Mouse (Mus musculus) small intestine, adult 2 months (tissue): ENCODE results near the gene Cga. TPM values are rescaled to one million over a fixed set of nuclear protein-coding genes. Genes with fewer than 3 reads are reported as not detected.

Experiments
- H3K27ac ChIP-seq: fragments of 200-500 bp; 2 replicates; pipeline ENCODE4 v1.5.1; 2012; ENCODE audit warnings: low read depth, low read length, control low read depth, inconsistent platforms; ENCODE audit not compliant: insufficient read depth
- H3K27me3 ChIP-seq: fragments of 200-500 bp; 2 replicates; pipeline ENCODE4 v1.6.1; 2012; ENCODE audit warnings: mild to moderate bottlenecking, moderate library complexity, low read length, inconsistent platforms; ENCODE audit not compliant: control insufficient read depth, insufficient read depth
- H3K36me3 ChIP-seq: fragments of 200-500 bp; 2 replicates; pipeline ENCODE4 v1.6.1; 2012; ENCODE audit warnings: mild to moderate bottlenecking, low read length, control low read depth, inconsistent platforms; ENCODE audit not compliant: control insufficient read depth, insufficient read depth
- H3K4me1 ChIP-seq: fragments of 200-500 bp; 2 replicates; pipeline ENCODE4 v1.6.1; 2012; ENCODE audit warnings: low read length, inconsistent platforms, mixed read lengths; ENCODE audit not compliant: control insufficient read depth, insufficient read depth, insufficient read length
- H3K4me3 ChIP-seq: fragments of 200-500 bp; 2 replicates; pipeline ENCODE4 v1.5.1; 2012; ENCODE audit warnings: low read depth, mild to moderate bottlenecking, control low read depth, inconsistent platforms, low read length, moderate library complexity
- CTCF ChIP-seq: fragments of 200-500 bp; IDR thresholded peaks from 2 replicates; pipeline ENCODE4 v1.5.1; 2012; ENCODE audit warnings: low read depth, mild to moderate bottlenecking, control low read depth, inconsistent platforms, low read length, moderate library complexity, mixed read lengths; ENCODE audit not compliant: insufficient replicate concordance, insufficient read length; ENCODE audit errors: extremely low read depth
- POLR2A ChIP-seq: fragments of 200-500 bp; IDR thresholded peaks from 2 replicates; pipeline ENCODE4 v1.6.1; 2012; ENCODE audit warnings: low read depth, mild to moderate bottlenecking, control low read depth, inconsistent platforms, low read length, moderate library complexity
- WGBS: fragments of 180-500 bp; shearing (Covaris S2); methylation state at CpG from one replicate; pipeline ENCODE4 v1.1.7; 2018; 5-methylcytosine and 5-hydroxymethylcytosine counted together
- polyA plus RNA-seq: library from polyadenylated mRNA; depleted of rRNA; stranded (reverse); fragments of >200 nt; gene quantifications from 2 replicates; pipeline ENCODE4 v1.2.3, GENCODE M21; 2012

Cga gene
- polyA plus RNA-seq, 1 experiment: not detected

- under 1% methylated on average over 58 of the region's 58 CpGs for WGBS
- Histone ChIP-seq H3K4me3 (peak overlapping the region; percentile 81), H3K27me3 (no peaks in the 10 kb centered on the region), H3K4me1 (peaks cover 11% of the 10 kb centered on the region), H3K36me3 (no peaks in the 10 kb centered on the region), H3K27ac (peak overlapping the region; percentile 85)
- no peak for TF ChIP-seq CTCF
Observed at GRCm38 (mm10) chr4:34882291-34882769, 11.2 kb upstream of the Cga start.

- no peaks in the 10 kb centered on the region for H3K27me3 ChIP-seq
- H3K4me3 ChIP-seq: peak within 1 kb of the TSS; percentile 81
- TF ChIP-seq CTCF: no peak
- peak; percentile 75 for TF ChIP-seq POLR2A
- H3K4me1 ChIP-seq: peaks cover 11% of the 10 kb centered on the region
- no peaks in the 10 kb centered on the region for H3K36me3 ChIP-seq
- H3K27ac ChIP-seq: peak within 1 kb of the TSS; percentile 85
- WGBS: 1% methylated on average over 44 of the region's 44 CpGs
Observed at GRCm38 (mm10) chr4:34882818-34883217, 10.8 kb upstream of the Cga start, which contains the start of gene Zfp292. Gene Zfp292, minus strand, starts transcription at chr4:34882960.

- no peaks in the 10 kb centered on the region for H3K36me3 ChIP-seq
- H3K27me3 ChIP-seq: no peaks in the 10 kb centered on the region
- H3K4me3 ChIP-seq: no peak overlapping the region; the same call in 1 of the 2 replicates
- TF ChIP-seq POLR2A: no peak
- TF ChIP-seq CTCF: no peak
- 7% methylated on average over 16 of the region's 16 CpGs for WGBS
- H3K4me1 ChIP-seq: peaks cover 11% of the 10 kb centered on the region
- H3K27ac ChIP-seq: peak overlapping the region; percentile 85
Observed at GRCm38 (mm10) chr4:34883366-34884029, 10.1 kb upstream of the Cga start.

GRCm38 (mm10) chr4:34885631-34886351 is 7.8 kb upstream of the Cga start:
- peaks cover 14% of the 10 kb centered on the region for H3K4me1 ChIP-seq
- no peak for TF ChIP-seq CTCF
- TF ChIP-seq POLR2A: no peak
- peak overlapping the region; percentile 63 for H3K27ac ChIP-seq
- no peaks in the 10 kb centered on the region for H3K27me3 ChIP-seq
- 27% methylated on average over 9 of the region's 9 CpGs for WGBS
- H3K4me3 ChIP-seq: 0 out of 2 replicates have a peak overlapping the region, but pooled peaks have one; percentile 1
- H3K36me3 ChIP-seq: no peaks in the 10 kb centered on the region

- TF ChIP-seq POLR2A (peak; percentile 89), CTCF (no peak)
- Histone ChIP-seq H3K27me3 (no peaks in the 10 kb centered on the region), H3K4me3 (peak overlapping the region; percentile 98), H3K27ac (peak overlapping the region; percentile 86), H3K36me3 (no peaks in the 10 kb centered on the region), H3K4me1 (peaks cover 14% of the 10 kb centered on the region)
- WGBS: under 1% methylated on average over 48 of the region's 48 CpGs
Observed at GRCm38 (mm10) chr4:34886490-34887111, 7.0 kb upstream of the Cga start.

GRCm38 (mm10) chr4:34887295-34887694 is 6.3 kb upstream of the Cga start:
- no peaks in the 10 kb centered on the region for H3K27me3 ChIP-seq
- TF ChIP-seq CTCF (no peak), POLR2A (no peak)
- H3K4me3 ChIP-seq: peak overlapping the region; percentile 98; the same call in 1 of the 2 replicates
- 0 out of 2 replicates have a peak overlapping the region, but pooled peaks have one; percentile 86 for H3K27ac ChIP-seq
- H3K36me3 ChIP-seq: no peaks in the 10 kb centered on the region
- peaks cover 14% of the 10 kb centered on the region for H3K4me1 ChIP-seq
- 6% methylated on average over 7 of the region's 7 CpGs for WGBS
